Mouse (Mus musculus) spleen, adult 2 months (tissue): ENCODE measurements around the gene Cd247. TPM values are rescaled to one million over a fixed set of nuclear protein-coding genes. Genes with fewer than 3 reads are reported as not detected.

Source experiments
- DNase-seq, 2 experiments: peaks; one replicate each; pipeline versions ENCODE4 v3.0.0 to v3.0.0-alpha.2; 2012 to 2021; ENCODE audit warnings: low spot score in 2 of 2, low read depth in 1 of 2
- H3K27ac ChIP-seq: fragments of 200-500 bp; 2 replicates; pipeline ENCODE4 v1.5.1; 2012; ENCODE audit warnings: low read length, inconsistent platforms; ENCODE audit not compliant: insufficient read depth
- H3K27me3 ChIP-seq: fragments of 200-500 bp; 2 replicates; pipeline ENCODE4 v1.6.1; 2012; ENCODE audit warnings: mild to moderate bottlenecking, moderate library complexity, low read length, inconsistent platforms; ENCODE audit not compliant: control insufficient read depth, insufficient read depth
- H3K36me3 ChIP-seq: fragments of 200-500 bp; 2 replicates; pipeline ENCODE4 v1.6.1; 2012; ENCODE audit warnings: mild to moderate bottlenecking, low read length, inconsistent platforms; ENCODE audit not compliant: control insufficient read depth, insufficient read depth
- H3K4me1 ChIP-seq: fragments of 200-500 bp; 2 replicates; pipeline ENCODE4 v1.6.1; 2011; ENCODE audit warnings: inconsistent platforms; ENCODE audit not compliant: control insufficient read depth, insufficient read depth, insufficient read length
- H3K4me3 ChIP-seq: fragments of 200-500 bp; 2 replicates; pipeline ENCODE4 v1.5.1; 2011; ENCODE audit warnings: mild to moderate bottlenecking, inconsistent platforms; ENCODE audit not compliant: insufficient read depth, insufficient read length; ENCODE audit errors: extremely low read depth
- CTCF ChIP-seq: fragments of 200-500 bp; IDR thresholded peaks from 2 replicates; pipeline ENCODE4 v1.5.1; 2011; ENCODE audit warnings: mild to moderate bottlenecking, inconsistent platforms; ENCODE audit not compliant: insufficient read depth, insufficient read length, insufficient replicate concordance; ENCODE audit errors: extremely low read depth
- POLR2A ChIP-seq: fragments of 200-500 bp; IDR thresholded peaks from 2 replicates; pipeline ENCODE4 v1.6.1; 2011; ENCODE audit warnings: low read depth, low read length, inconsistent platforms
- WGBS: fragments of 180-500 bp; shearing (Covaris S2); methylation state at CpG from one replicate; pipeline ENCODE4 v1.1.7; 2018; 5-methylcytosine and 5-hydroxymethylcytosine counted together
- polyA plus RNA-seq: library from polyadenylated mRNA; depleted of rRNA; stranded (reverse); fragments of >200 nt; gene quantifications from 2 replicates; pipeline ENCODE4 v1.2.3, GENCODE M21; 2012

The Cd247 gene
- polyA plus RNA-seq, 1 experiment: 38.9 TPM

DNA sequence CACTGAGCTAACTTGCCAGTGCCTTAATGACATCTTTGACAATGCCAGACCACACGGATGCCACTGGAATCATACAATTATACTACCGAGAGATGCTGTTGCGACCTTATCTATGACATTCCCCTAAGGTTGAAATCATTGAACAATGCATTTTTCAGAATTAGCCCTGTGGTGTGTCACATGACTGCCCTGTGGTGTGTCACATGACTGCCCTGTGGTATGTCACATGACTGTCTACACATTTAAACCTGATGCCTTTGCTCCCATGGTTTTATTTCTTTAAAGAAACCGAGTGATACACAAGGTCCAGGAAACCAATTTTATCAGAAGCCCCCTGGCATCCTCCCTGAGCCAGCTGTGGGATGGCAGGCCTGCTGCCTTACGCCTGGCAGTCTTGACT is 41.4 kb downstream of the Cd247 start:
- no peak for DNase-seq

DNA sequence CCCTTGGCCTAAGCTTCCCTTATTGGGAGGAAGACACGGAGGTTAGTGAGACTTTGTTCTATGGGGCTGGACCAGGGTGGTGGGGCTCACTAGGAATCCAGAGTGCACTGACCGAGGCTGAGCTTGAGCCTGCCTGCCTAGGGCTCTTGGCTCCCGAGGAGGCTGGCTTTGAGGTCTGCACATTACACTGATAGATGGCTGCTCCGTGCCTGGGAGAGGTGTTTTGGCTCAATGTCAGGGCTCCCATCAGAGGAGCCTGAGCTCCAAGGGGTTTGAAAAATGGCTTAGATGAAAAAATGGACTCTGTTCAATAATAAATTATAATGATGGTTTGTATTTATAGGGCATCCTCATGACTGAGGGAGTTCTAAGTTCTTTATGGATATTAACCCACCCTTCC is 44.8 kb downstream of the Cd247 start:
- WGBS: 84% methylated on average over 4 of the region's 4 CpGs
- no peak for TF ChIP-seq CTCF
- TF ChIP-seq POLR2A: no peak
- H3K36me3 ChIP-seq: no peaks in the 10 kb centered on the region

More for the DNA sequence above, 41.4 kb downstream of the Cd247 start:
- H3K27ac ChIP-seq: no peak overlapping the region
- H3K27me3 ChIP-seq: no peaks in the 10 kb centered on the region
- TF ChIP-seq CTCF (no peak), POLR2A (no peak)
- H3K4me1 ChIP-seq: peaks cover 4% of the 10 kb centered on the region; the same call in 1 of the 2 replicates
- WGBS: 82% methylated on average over 5 of the region's 5 CpGs
- no peak overlapping the region for H3K4me3 ChIP-seq
- H3K36me3 ChIP-seq: no peaks in the 10 kb centered on the region

DNA sequence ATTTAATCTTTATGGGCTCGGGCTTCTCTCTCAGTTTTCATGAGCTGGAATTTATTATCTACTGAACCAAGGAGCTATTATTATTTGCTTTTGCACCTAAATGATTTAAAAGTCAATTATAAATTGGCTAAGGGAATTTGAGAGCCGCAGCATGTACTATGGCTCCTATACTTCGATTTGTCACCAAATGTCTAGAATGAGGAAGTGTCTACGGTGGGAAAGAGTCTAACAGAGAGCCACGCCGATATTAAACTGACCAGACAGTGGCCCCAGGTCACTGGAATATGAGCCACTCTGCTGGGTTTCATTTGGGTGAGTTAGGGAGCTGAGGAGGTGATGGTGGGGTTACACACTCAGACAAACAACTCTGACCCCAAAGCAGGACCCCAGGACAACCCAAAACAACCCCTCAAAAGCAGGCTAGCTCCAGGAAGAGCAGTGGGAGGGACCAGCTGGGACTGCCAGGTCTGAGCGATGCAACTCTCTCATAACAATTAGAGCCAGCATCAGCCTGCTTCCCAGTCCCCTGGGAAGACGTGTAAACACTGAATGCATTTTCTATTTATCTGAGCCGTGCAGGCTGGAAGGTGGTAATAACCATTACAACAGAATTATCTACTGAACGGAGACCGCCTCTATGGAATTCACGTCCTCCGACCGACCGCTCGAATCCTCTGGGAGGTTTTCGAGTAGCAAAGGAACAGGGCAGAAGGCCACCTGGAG is 45.6 kb downstream of the Cd247 start:
- Histone ChIP-seq H3K4me3 (no peak overlapping the region), H3K27ac (no peak overlapping the region), H3K4me1 (peaks cover 8% of the 10 kb centered on the region; the same call in 1 of the 2 replicates), H3K36me3 (no peaks in the 10 kb centered on the region), H3K27me3 (no peaks in the 10 kb centered on the region)
- TF ChIP-seq CTCF: no peak
- TF ChIP-seq POLR2A: no peak
- WGBS: 68% methylated on average over 17 of the region's 17 CpGs
- DNase-seq: no peak

More for the DNA sequence above, 44.8 kb downstream of the Cd247 start:
- DNase-seq: no peak
- H3K4me1 ChIP-seq: peaks cover 6% of the 10 kb centered on the region; the same call in 1 of the 2 replicates
- no peaks in the 10 kb centered on the region for H3K27me3 ChIP-seq
- H3K27ac ChIP-seq: no peak overlapping the region
- H3K4me3 ChIP-seq: no peak overlapping the region

DNA sequence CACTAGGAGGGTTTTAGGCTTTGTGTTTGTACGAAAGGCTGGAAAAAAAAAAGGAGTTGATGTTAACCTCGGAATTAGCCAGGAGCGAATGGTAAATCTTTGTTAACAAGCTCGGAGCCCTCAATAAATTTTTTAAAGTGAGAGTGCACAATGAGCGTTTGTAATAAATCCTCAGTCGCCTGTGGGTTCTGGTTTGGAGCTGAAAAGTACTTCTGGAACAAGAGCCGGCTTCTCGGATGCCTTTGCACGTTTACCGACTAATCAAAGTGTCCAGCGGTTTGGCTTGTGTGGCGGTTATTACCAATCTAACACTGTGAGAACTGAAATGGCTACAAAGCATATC is 46.1 kb downstream of the Cd247 start:
- H3K4me1 ChIP-seq: peaks cover 8% of the 10 kb centered on the region; the same call in 1 of the 2 replicates
- no peak overlapping the region for H3K27ac ChIP-seq
- no peaks in the 10 kb centered on the region for H3K27me3 ChIP-seq
- no peak for TF ChIP-seq CTCF
- no peak for TF ChIP-seq POLR2A
- H3K36me3 ChIP-seq: no peaks in the 10 kb centered on the region
- no peak overlapping the region for H3K4me3 ChIP-seq
- DNase-seq: no peak
- 85% methylated on average over 12 of the region's 12 CpGs for WGBS

DNA sequence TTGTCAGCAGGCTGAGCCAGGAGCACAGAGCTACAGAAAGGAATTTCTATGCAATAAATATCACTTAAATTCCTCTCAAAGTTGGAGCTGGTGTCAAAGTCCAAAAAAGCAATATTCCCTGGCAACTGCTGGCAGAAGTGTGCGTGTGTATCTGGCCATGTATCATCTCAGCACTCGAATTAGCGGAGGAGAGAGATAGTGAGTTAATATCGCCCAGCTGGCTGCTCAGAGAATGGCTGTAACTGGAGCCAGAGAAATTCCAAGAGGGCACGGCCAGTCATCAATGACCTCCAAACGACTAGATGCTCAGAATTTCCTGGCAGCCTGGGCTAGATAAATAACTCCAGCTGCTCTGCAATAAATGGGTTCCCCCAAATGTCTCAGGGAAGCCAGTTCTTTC is 48.0 kb downstream of the Cd247 start:
- H3K4me3 ChIP-seq: no peak overlapping the region
- no peaks in the 10 kb centered on the region for H3K27me3 ChIP-seq
- TF ChIP-seq CTCF: no peak
- no peak for TF ChIP-seq POLR2A
- peaks cover 12% of the 10 kb centered on the region; the same call in 1 of the 2 replicates for H3K4me1 ChIP-seq
- WGBS: 72% methylated on average over 6 of the region's 6 CpGs
- H3K36me3 ChIP-seq: no peaks in the 10 kb centered on the region
- H3K27ac ChIP-seq: no peak overlapping the region
- DNase-seq: no peak

DNA sequence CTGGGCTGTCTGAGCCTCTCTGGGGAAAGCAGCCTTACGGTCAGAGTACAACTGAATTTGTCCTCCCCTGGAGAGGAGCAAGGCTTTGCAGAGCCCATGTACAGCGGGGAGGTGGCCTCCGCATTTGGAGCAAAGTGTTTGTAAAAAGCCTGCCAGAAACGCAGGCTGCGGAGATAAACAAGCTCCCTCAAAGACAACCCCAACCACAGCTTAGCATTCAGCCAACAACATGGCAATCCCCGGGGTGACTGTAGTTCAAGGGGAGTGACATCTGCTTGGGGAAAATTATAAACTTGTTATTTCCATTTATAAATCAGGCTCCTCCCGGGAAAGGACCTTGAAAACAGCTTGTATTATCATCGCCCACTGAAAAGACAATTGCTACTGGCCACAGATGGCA is 49.1 kb downstream of the Cd247 start:
- 62% methylated on average over 8 of the region's 8 CpGs for WGBS
- Histone ChIP-seq H3K27ac (peak overlapping the region; percentile 67), H3K4me3 (no peak overlapping the region), H3K4me1 (peaks cover 12% of the 10 kb centered on the region; the same call in 1 of the 2 replicates), H3K27me3 (no peaks in the 10 kb centered on the region), H3K36me3 (no peaks in the 10 kb centered on the region)
- TF ChIP-seq CTCF: no peak
- TF ChIP-seq POLR2A: no peak
- DNase-seq: no peak

DNA sequence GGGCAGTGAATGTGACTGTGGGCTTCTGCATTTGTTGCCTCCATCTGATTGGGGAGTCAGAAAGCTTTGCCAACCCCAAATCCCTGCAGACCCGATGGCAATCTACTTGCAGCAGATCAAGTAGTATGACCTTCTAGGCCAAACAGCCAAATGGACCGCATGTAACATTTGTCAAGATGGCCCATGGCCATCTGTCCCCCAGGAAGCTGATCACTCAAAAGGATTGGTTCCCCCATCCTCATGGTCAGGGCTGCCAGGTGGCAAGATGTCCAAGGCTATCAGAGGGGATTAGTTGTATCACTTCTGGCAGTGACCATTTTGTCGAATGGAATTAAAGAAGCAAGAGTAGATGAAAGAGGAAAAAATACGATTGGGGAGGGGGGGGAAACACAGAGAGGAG is 50.7 kb downstream of the Cd247 start:
- Histone ChIP-seq H3K36me3 (no peaks in the 10 kb centered on the region), H3K4me3 (no peak overlapping the region), H3K27ac (no peak overlapping the region), H3K27me3 (no peaks in the 10 kb centered on the region), H3K4me1 (peaks cover 12% of the 10 kb centered on the region; the same call in 1 of the 2 replicates)
- WGBS: 83% methylated on average over 4 of the region's 4 CpGs
- no peak for TF ChIP-seq CTCF
- TF ChIP-seq POLR2A: no peak
- no peak for DNase-seq
